Mouse (Mus musculus): ENCODE measurements around the gene Med13l.

DNA sequence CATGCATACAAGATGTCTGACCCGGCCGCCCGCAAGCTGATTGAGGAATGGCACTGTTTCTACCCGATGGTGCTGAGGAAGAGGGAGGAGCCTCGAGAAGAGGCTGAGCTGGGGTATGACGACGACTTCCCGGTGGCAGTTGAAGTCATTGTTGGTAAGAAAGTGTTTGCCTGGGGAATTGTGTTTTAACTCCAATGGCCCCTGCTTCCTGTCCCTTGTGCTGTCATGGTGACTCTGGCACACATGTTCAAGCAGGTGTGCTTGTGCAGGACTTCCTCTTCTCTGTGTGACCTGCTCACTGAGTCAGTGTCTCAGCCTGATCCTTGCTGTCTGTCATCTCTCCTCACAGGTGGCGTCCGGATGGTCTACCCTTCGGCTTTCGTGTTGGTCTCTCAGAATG lies 160.9 kb downstream of the Med13l start:
- TF ChIP-seq GATA1 (IDR thresholded peaks at IDR 0.05; ENCODE audit: borderline replicate concordance, low read length) (no peak), FLI1 (IDR thresholded peaks at IDR 0.05; ENCODE audit: low read length) (no peak)
